Mouse (Mus musculus): ENCODE measurements around the gene Sft2d1. TPM values are rescaled to one million over a fixed set of nuclear protein-coding genes. Genes with fewer than 3 reads are reported as not detected.

Sft2d1 gene
- polyA plus RNA-seq (2015; fragmentation: Illumina TruSeq; extraction: RNeasy Lipid Tissue Mini Kit (QIAGEN cat#74804); ENCODE audit: insufficient read depth, low replicate concordance): 131 TPM

DNA sequence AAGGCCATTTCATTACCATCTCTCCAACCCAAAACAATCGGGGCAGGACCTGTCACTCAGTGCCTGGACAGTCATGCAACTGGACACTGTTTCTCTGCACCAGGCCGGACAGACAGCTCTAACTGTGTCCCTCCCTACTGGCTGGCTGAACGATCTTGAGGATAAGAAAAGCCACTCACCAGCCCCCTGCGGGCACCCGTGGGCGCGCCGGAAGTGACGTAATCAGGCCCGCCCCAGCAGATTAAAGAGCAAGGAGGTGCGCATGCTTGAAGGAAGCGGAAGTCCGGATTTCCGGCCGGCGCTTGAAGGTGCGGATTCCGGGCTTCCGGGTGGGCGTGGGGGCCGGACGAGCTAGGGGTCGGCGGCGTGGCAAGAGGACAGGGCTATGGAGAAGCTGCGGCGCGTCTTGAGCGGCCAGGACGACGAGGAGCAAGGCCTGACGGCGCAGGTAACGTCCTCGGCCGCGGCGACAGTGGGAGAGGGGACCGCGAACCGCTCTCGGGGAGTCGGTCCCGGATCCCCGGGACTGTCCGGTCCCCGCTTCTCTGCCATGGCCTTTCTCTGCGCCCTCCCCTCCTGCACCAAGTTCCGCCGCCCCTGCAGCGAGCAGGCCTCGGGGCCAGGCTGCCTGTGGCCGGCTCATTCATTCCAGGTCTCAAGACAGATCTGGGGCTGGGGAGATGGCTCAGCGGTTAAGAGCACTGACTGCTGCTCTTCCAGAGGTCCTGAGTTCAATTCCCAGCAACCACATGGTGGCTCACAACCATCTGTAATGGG lies at the start of gene Sft2d1:
Gene Sft2d1 (plus strand): TSS at position 265 of the 777 bp plus-strand sequence.

DNA sequence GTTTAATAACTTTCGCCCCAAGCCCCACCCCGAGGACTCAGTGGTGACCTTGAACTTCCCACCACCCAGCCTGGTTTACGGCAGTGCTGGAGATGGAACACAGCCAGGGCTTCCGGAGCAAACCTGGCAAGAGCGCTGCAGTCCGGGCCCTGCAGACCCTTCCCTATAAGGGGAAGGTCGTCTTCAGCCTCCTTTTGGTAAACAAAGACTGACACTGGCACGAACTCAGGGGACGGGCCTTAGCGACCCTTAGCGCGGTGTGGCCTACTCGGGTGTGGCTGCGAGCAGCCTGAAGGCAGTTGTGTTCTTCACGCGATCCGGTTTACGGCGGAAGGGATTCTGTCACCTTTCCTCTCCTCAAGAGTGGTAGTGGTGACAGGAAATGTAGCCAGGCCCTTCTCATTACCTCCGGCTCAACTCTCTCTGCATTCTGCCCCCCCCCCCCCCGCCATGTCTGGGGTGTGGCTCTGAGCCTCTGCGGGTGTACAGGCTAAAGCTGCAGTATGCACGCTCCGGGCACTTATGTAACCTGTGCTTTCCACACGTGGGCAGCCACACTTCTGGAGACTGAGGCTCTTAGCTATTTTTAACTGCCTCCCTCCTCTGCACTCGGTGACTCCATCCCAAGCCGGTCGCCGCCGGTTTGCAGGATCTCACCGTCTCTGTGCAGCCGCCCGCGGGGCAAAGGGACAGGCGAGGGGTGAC lies 27.9 kb upstream of the Sft2d1 start, which contains the start of gene Mpc1:
Gene Mpc1 (plus strand): TSS at position 84 of the 705 bp plus-strand sequence.

DNA sequence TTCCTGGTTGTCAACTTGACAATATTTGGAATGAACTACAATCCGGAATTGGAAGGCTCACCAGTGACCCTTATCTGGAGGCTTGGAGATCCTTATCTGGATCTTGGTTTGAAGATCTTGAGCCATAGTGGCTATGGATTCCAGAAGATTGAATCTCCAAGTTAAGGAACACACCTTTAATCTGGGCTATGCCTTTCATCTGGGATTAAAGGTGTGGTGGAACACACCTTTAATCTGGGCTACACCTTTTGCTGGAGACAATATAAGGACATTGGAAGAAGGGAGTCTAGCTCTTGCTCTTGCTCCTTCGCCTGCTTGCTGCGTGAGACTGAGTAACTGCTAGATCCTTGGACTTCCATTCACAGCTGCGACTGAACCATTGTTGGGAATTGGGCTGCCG lies 26.3 kb downstream of the Sft2d1 start, which contains the start of gene Prr18:
Gene Prr18 (plus strand): TSS at position 301 of the 400 bp plus-strand sequence.

DNA sequence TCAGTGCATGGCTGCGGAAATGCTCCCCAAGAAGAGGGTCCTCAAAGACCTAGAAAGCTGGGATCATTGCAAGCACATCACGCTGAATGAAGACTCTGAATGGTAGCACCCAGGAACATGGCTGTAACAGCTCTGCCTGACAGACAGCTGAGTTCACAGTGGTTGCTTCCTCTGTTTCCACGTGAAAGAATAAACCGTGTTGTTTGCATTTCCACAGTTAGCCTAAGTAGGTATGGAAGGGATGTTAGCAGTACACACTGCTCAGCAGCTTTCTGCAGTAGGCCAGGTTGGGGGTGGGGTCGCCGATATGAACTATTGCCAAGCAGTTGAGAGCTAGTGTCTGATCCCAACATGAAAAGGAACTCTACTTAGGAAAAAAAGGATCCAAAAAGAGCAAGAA lies 44.8 kb downstream of the Sft2d1 start, which contains the start of gene T2:
Gene T2 (plus strand): TSS at position 301 of the 400 bp plus-strand sequence.

Other genes starting within 250 kb of the Sft2d1 start
- gene Gm49673, start 163.3 kb upstream of the Sft2d1 start, polyA plus RNA-seq (2015; fragmentation: Illumina TruSeq; extraction: RNeasy Lipid Tissue Mini Kit (QIAGEN cat#74804); ENCODE audit: insufficient read depth, low replicate concordance): 0.46 TPM
- 32.0 TPM for gene Rnaset2a, start 163.0 kb upstream of the Sft2d1 start, polyA plus RNA-seq (2015; fragmentation: Illumina TruSeq; extraction: RNeasy Lipid Tissue Mini Kit (QIAGEN cat#74804); ENCODE audit: insufficient read depth, low replicate concordance)
- 45.0 TPM for gene Fgfr1op, start 145.6 kb upstream of the Sft2d1 start, polyA plus RNA-seq (2015; fragmentation: Illumina TruSeq; extraction: RNeasy Lipid Tissue Mini Kit (QIAGEN cat#74804); ENCODE audit: insufficient read depth, low replicate concordance)
- gene Ccr6, start 75.1 kb upstream of the Sft2d1 start, polyA plus RNA-seq (2015; fragmentation: Illumina TruSeq; extraction: RNeasy Lipid Tissue Mini Kit (QIAGEN cat#74804); ENCODE audit: insufficient read depth, low replicate concordance): 85.7 TPM
- gene Mpc1, start 28.2 kb upstream of the Sft2d1 start, polyA plus RNA-seq (2015; fragmentation: Illumina TruSeq; extraction: RNeasy Lipid Tissue Mini Kit (QIAGEN cat#74804); ENCODE audit: insufficient read depth, low replicate concordance): 152 TPM
- gene Prr18, start 26.4 kb downstream of the Sft2d1 start, polyA plus RNA-seq (2015; fragmentation: Illumina TruSeq; extraction: RNeasy Lipid Tissue Mini Kit (QIAGEN cat#74804); ENCODE audit: insufficient read depth, low replicate concordance): 0.29 TPM
- gene T2, start 44.9 kb downstream of the Sft2d1 start, polyA plus RNA-seq (2015; fragmentation: Illumina TruSeq; extraction: RNeasy Lipid Tissue Mini Kit (QIAGEN cat#74804); ENCODE audit: insufficient read depth, low replicate concordance): not detected
- gene T, start 123.3 kb downstream of the Sft2d1 start, polyA plus RNA-seq (2015; fragmentation: Illumina TruSeq; extraction: RNeasy Lipid Tissue Mini Kit (QIAGEN cat#74804); ENCODE audit: insufficient read depth, low replicate concordance): not detected
- 1.6 TPM for gene Pde10a, start 214.3 kb downstream of the Sft2d1 start, polyA plus RNA-seq (2015; fragmentation: Illumina TruSeq; extraction: RNeasy Lipid Tissue Mini Kit (QIAGEN cat#74804); ENCODE audit: insufficient read depth, low replicate concordance)